Mouse (Mus musculus): ENCODE data around the gene Igfals.

DNA sequence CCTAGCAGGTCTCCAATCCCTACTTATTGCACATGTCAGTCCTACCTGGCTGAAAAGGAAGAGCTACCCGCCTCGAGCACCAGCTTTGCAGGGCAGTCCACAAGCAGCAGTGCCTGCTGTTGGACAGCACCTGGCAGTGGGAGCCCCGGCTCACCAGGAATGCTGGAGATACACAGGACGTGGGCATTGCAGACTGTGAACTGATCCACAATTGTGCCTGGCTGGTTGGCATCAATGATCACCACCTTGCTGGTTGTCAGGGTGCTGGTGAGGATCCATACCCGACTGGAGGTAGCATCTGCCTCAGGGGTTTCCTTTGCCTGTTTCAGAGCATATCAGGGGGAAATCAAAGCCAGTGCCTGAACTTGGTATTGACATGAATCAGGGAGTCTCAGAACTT lies 36.3 kb downstream of the Igfals start:
- TF ChIP-seq CTCF (IDR thresholded peaks at IDR 0.05; ENCODE audit: extremely low read depth, insufficient read length, insufficient replicate concordance, low read depth, low read length) (no peak), POLR2A (IDR thresholded peaks at IDR 0.05; ENCODE audit: low read depth, low read length) (no peak)

Measured in small intestine, adult 2 months (tissue).